Mouse (Mus musculus) lung, embryonic 14.5 days (tissue): Measurements from ENCODE around the gene C9orf72. TPM values are rescaled to one million over a fixed set of nuclear protein-coding genes. Genes with fewer than 3 reads are reported as not detected.

Experiments used
- ATAC-seq: fragments of 200-750 bp; cut with Nextera tagmentation; 2 replicates; pipeline ENCODE4 v1.8.0; 2017; ENCODE audit warnings: mild to moderate bottlenecking, moderate TSS enrichment, moderate library complexity; ENCODE audit not compliant: insufficient read depth
- DNase-seq: peaks from one replicate; pipeline ENCODE4 v3.0.0-alpha.2; 2015
- H3K27ac ChIP-seq: fragments of 300-500 bp; sonication (generic); 2 replicates; pipeline ENCODE4 v1.5.1; 2014; ENCODE audit warnings: low read depth, mild to moderate bottlenecking, moderate library complexity
- H3K27me3 ChIP-seq: fragments of 300-500 bp; sonication (generic); 2 replicates; pipeline ENCODE4 v1.6.1; 2014; ENCODE audit warnings: low read length, control low read depth; ENCODE audit not compliant: insufficient read depth
- H3K36me3 ChIP-seq: fragments of 300-500 bp; sonication (generic); 2 replicates; pipeline ENCODE4 v1.6.1; 2014; ENCODE audit warnings: control low read depth; ENCODE audit not compliant: insufficient read depth
- H3K4me1 ChIP-seq: fragments of 300-500 bp; sonication (generic); 2 replicates; pipeline ENCODE4 v1.6.1; 2014; ENCODE audit warnings: antibody characterized with exemption, control low read depth; ENCODE audit not compliant: insufficient read depth
- H3K4me2 ChIP-seq: fragments of 300-500 bp; sonication (generic); 2 replicates; pipeline ENCODE4 v1.6.1; 2014; ENCODE audit warnings: mild to moderate bottlenecking
- H3K4me3 ChIP-seq: fragments of 300-500 bp; sonication (generic); 2 replicates; pipeline ENCODE4 v1.5.1; 2014; ENCODE audit warnings: low read depth, low read length
- H3K9ac ChIP-seq: fragments of 300-500 bp; sonication (generic); 2 replicates; pipeline ENCODE4 v1.6.1; 2014
- H3K9me3 ChIP-seq: fragments of 300-500 bp; sonication (generic); 2 replicates; pipeline ENCODE4 v1.6.1; 2016; ENCODE audit warnings: low read depth, low read length, control low read depth
- CTCF ChIP-seq: IDR thresholded peaks from 2 replicates; pipeline ENCODE4 v1.5.1; 2016; ENCODE audit warnings: antibody characterized with exemption, low read depth
- WGBS: fragments of 180-500 bp; shearing (Covaris S2); extraction: QIAGEN DNeasy Blood & Tissue Kit; methylation state at CpG from one replicate; pipeline ENCODE4 v1.1.7; 2014; 5-methylcytosine and 5-hydroxymethylcytosine counted together
- polyA plus RNA-seq: library from polyadenylated mRNA; unstranded; fragments of >200 nt; fragmentation: Nextera tagmentation; extraction: Ambion mirVana; gene quantifications from 2 replicates; pipeline ENCODE4 v1.2.1, GENCODE M21; 2014

C9orf72 gene
- polyA plus RNA-seq, 1 experiment from 2014 or later: 16.3 TPM

- Histone ChIP-seq H3K27ac (no peak within 1 kb of the TSS), H3K36me3 (no peaks in the 10 kb centered on the region), H3K4me2 (no peak within 1 kb of the TSS), H3K27me3 (no peaks in the 10 kb centered on the region), H3K4me1 (no peaks in the 10 kb centered on the region), H3K9me3 (no peaks in the 10 kb centered on the region), H3K9ac (no peak within 1 kb of the TSS), H3K4me3 (no peak within 1 kb of the TSS)
- TF ChIP-seq CTCF: no peak
- DNase-seq (no peak), ATAC-seq (no peak)
- WGBS: 83% methylated on average over 4 of the region's 4 CpGs
These were observed 74.2 kb downstream of the C9orf72 start, which contains the start of gene Ifnk for GRCm38 (mm10) chr4:35151756-35152155. Gene Ifnk, plus strand, starts transcription at chr4:35152056.

DNA sequence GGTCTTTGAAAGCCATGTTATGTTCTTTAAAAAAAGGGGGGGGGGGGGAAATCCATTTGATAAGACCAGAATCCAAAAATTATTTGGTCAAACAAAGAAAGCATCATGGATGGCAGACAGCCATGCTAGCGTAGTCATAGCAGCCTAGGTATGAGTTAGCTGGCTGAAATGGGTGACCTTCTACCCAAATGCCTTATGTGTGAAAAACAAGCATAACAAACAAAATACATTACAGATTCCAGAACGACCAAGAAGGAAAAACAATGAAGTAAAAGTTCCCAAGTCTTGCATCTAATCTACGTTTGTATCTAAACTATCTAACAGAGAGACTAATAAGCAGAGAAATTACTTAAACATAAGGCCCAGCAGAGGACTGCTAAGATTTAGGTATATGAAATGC, 75.3 kb downstream of the C9orf72 start:
- H3K4me2 ChIP-seq: no peak overlapping the region
- 75% methylated on average over 3 of the region's 3 CpGs for WGBS
- no peak for DNase-seq
- no peak overlapping the region for H3K4me3 ChIP-seq
- no peaks in the 10 kb centered on the region for H3K4me1 ChIP-seq
- TF ChIP-seq CTCF: no peak
- no peak overlapping the region for H3K9ac ChIP-seq
- no peak for ATAC-seq
- no peaks in the 10 kb centered on the region for H3K9me3 ChIP-seq
- no peaks in the 10 kb centered on the region for H3K27me3 ChIP-seq
- H3K36me3 ChIP-seq: no peaks in the 10 kb centered on the region
- H3K27ac ChIP-seq: no peak overlapping the region

DNA sequence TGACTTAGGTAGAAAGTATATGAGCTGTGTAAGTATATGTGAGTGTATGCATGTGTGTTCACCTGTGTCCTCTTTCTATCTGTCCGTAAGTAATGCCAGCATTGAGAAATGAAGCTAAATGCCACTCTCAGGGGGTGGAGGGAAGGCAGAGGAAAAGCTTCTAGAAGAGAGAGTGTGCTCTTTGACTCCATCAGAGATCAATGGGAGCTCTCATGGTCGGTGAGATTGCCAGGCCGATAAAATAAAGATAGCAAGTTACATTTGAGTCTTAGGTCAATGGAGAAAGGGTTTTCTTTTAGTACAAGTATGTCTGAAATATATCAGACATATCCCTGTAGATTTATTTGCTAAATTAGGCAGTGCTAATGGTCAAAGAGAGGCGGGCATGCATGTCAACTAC, 77.6 kb downstream of the C9orf72 start:
- Histone ChIP-seq H3K9me3 (no peaks in the 10 kb centered on the region), H3K27ac (no peak overlapping the region), H3K27me3 (no peaks in the 10 kb centered on the region), H3K36me3 (no peaks in the 10 kb centered on the region), H3K9ac (no peak overlapping the region), H3K4me2 (no peak overlapping the region), H3K4me1 (no peaks in the 10 kb centered on the region), H3K4me3 (no peak overlapping the region)
- no peak for TF ChIP-seq CTCF
- ATAC-seq (no peak), DNase-seq (no peak)
- WGBS: 89% methylated on average over 4 of the region's 4 CpGs

- Histone ChIP-seq H3K4me1 (no peaks in the 10 kb centered on the region), H3K4me2 (no peak overlapping the region), H3K27me3 (no peaks in the 10 kb centered on the region), H3K27ac (no peak overlapping the region), H3K9ac (no peak overlapping the region), H3K4me3 (no peak overlapping the region), H3K36me3 (no peaks in the 10 kb centered on the region), H3K9me3 (no peaks in the 10 kb centered on the region)
- DNase-seq (no peak), ATAC-seq (no peak)
- no peak for TF ChIP-seq CTCF
- 77% methylated on average over 5 of the region's 5 CpGs for WGBS
These were observed 79.4 kb downstream of the C9orf72 start for GRCm38 (mm10) chr4:35146597-35146996.

DNA sequence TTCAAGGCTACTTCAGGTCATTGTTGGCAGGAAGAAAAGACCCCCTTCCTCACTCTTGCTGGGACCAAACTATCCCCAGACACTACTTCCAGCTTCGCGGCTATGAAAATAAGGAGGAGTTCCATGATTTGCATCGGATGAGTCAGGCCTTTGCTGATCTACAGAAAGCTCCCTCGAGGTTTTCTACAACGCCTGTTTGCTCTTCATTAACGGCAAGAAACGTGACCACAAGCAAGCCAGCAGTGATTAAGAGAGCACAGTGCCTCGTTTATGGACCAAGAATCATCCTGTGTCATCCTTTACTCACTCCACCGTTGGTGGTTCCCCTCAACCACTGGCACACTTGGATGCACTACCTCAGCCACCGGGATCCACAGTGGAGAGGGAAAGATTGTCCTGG, 80.2 kb downstream of the C9orf72 start:
- Histone ChIP-seq H3K4me1 (no peaks in the 10 kb centered on the region), H3K9me3 (no peaks in the 10 kb centered on the region), H3K9ac (no peak overlapping the region), H3K36me3 (no peaks in the 10 kb centered on the region), H3K4me2 (no peak overlapping the region), H3K27me3 (no peaks in the 10 kb centered on the region), H3K4me3 (no peak overlapping the region), H3K27ac (no peak overlapping the region)
- ATAC-seq (no peak), DNase-seq (no peak)
- 77% methylated on average over 10 of the region's 10 CpGs for whole genome bisulfite sequencing
- no peak for TF ChIP-seq CTCF

DNA sequence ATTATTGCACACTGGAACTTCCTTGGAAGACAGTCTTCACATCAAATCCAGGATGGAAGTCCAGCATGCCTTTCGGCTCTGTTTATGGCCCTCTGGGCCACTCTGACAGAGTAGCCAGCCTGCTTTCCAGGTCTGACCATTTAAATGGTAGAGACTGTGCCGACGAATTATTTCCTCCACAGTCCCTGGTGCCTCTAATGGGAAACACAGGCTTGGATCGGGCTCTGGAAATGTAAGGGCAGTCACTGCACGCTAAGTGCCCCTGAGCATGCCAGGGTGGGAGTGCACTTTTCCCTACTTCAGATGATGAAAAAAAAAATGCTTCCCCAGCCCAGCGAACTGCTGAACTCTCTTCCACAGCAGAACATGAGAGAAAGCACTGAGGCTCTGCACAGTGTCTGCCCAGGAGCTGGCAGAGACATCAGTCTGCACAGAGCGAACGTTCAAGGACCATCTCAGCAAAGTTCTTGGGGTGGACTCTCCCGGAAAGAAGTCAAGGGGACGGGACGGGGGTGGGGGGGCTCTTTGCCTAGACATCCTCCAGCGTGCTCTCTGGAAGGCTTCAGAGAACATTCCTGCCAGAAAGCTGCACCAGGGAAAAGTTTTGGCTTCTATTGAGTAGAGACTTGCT, 82.4 kb downstream of the C9orf72 start:
- no peak overlapping the region for H3K9ac ChIP-seq
- no peak for DNase-seq
- H3K4me3 ChIP-seq: no peak overlapping the region
- WGBS: 57% methylated on average over 12 of the region's 12 CpGs
- H3K36me3 ChIP-seq: no peaks in the 10 kb centered on the region
- peak overlapping the region; percentile 12; the same call in 1 of the 2 replicates for H3K27ac ChIP-seq
- no peak for TF ChIP-seq CTCF
- H3K9me3 ChIP-seq: no peaks in the 10 kb centered on the region
- no peaks in the 10 kb centered on the region for H3K4me1 ChIP-seq
- no peak for ATAC-seq
- H3K27me3 ChIP-seq: no peaks in the 10 kb centered on the region
- H3K4me2 ChIP-seq: no peak overlapping the region

Other genes starting within 250 kb of the C9orf72 start
- gene Ifnk, start 74.1 kb downstream of the C9orf72 start, polyA plus RNA-seq: 0.32 and 0.39 TPM in 2 replicates
- gene Mob3b, start 68.7 kb downstream of the C9orf72 start, polyA plus RNA-seq: 14.0 and 14.9 TPM in 2 replicates